Mouse (Mus musculus): ENCODE data around the gene Cyfip2.

Gene Cyfip2

DNA sequence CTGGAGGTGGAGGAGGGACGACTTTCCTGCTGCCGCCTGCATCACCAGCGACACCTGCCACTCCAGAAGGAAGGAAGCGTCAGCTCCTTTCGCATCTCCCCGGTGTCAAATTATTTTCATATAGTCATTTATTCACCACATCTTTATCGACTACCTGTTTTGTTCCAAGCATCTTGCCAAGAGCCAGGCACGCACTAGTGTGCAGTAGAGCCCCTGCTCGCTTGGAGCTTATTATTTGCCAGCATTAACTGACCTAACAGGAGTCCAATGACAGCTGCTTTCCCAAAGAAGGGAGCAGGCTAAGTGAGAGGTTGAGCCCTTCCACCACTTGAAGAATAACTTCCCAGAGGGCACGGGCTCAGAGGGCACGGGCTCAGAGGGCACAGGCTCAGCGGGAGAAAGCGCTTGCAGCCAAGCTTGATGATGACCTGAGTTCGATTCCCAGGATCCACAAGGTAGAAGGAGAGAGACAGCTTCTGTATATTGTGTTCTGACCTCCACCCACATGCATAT is at the start of gene Cyfip2:
TSS of gene Cyfip2 (minus strand) at position 337 of the 513 bp plus-strand sequence.
- DNase-seq (ENCODE audit: low spot score in 2 of 2), result no peak

DNA sequence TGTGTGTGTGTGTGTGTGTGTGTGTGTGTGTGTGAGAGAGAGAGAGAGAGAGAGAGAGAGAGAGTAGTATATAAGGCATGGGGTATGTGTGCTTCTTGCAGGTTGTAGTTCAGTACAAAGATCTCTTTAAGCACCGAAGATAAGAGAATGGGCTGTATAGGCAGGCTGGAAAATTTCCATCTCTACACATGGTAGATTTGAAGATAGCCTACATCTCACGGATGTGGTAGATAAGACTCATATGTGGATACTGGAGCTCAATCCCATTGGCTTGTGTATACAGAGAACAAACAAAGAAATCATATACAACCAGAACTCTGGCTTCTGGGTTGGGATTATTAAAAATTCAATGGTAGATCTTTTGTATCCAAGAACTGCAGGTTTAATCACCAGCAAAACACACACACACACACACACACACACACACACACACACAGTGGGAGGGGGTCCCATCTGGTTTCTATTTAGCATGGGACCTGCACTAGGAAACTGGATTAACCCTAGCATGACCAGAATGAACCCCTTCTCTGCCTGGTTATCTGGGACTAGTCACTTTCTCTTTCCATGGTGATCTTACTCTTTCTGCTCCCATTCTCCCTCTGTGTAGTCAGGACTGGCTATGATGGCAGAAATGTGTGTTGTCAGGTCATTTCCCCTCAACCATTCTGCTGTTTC is 48.5 kb upstream of the Cyfip2 start:
- no peak for DNase-seq (ENCODE audit: low spot score in 2 of 2)

DNA sequence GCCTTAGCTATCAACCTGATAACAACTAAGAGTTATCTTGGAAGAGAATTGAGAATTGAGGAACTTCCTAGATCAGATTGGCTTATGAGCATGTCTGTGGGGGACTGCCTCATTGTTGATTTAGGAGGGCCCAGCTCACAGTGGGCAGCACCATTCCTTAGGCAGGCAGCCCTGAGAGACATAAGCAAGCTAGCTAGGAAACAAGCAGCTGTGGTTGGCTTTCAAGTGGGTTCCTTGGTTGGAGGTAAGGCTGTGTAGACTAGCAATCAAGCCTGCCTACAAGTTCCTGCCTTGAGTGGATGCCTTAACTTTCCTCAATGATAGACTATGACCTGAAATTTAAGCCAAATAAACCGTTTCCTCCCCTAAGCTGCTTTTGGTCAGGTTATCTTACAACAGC is 45.7 kb upstream of the Cyfip2 start:
- no peak for DNase-seq (ENCODE audit: low spot score in 2 of 2)

GRCm38 (mm10) chr11:46349681-46350410 is 37.2 kb upstream of the Cyfip2 start:
- no peak for DNase-seq (ENCODE audit: low spot score in 2 of 2)

DNA sequence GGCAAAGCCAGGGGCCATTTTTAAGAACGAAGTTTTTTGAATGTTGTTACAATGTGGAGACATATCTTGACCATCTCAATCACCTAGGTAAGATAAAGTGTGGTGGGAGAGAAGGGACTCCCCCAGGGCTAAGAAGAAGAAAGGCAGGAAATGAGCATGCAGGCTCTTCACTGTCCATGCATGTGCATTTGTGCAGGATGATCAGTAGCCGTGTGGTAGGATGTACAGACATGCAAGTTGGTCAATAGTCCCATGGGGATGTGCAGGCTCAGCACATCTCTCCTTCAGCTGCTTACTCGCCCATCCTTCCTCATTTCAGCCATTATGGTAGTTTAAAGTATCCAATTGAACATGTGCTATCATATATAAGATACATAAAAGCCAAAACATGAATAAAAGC is 35.8 kb upstream of the Cyfip2 start:
- DNase-seq (ENCODE audit: low spot score in 2 of 2), result no peak

DNA sequence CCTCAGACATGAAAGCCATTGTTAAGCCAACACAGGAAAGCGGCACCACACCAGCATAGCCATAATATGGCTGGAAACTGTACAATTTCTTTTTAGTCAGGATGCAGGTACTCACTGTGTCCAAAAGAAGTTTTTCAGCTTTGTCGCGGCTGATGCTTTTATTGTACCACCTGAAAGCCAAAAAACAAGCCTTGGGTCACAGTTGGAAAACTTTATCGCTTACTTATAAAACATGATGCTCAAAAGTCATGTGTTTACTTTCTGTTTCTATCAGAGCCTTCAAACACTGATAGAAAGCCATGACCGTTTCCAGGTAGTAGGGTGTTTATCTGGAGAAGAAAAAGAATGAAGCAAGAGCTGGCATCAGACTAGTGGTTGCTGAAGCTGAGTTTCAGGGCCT is 35.1 kb upstream of the Cyfip2 start:
- DNase-seq (ENCODE audit: low spot score in 2 of 2), result no peak

- DNase-seq (ENCODE audit: low spot score in 2 of 2), result peak in 1 of 2 experiments; percentile 44
These were observed 31.4 kb upstream of the Cyfip2 start for GRCm38 (mm10) chr11:46343886-46344546.

DNA sequence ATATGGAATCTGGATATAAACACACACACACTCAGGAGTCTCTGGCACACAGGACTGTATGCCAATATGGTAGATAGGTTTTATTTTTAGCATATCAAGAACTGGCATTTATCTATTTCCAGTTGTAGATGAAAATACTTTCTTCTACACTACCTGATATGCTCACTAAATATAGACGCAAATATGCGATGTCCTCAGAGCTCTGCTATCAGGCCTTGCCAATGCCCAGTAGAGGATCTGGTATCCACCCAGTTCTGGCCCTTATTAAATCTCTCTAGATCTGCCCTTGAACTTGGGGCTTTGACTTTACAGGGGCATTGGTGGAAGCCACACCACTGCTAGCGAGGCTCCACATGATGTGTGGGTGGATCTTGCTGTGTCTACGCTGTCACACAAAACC is 29.3 kb upstream of the Cyfip2 start:
- DNase-seq (ENCODE audit: low spot score in 2 of 2), result no peak

GRCm38 (mm10) chr11:46336020-46336419 is 23.4 kb upstream of the Cyfip2 start:
- no peak for DNase-seq (ENCODE audit: low spot score in 2 of 2)

- no peak for DNase-seq (ENCODE audit: low spot score in 2 of 2)
These were observed 19.6 kb upstream of the Cyfip2 start for GRCm38 (mm10) chr11:46332217-46332616.

DNA sequence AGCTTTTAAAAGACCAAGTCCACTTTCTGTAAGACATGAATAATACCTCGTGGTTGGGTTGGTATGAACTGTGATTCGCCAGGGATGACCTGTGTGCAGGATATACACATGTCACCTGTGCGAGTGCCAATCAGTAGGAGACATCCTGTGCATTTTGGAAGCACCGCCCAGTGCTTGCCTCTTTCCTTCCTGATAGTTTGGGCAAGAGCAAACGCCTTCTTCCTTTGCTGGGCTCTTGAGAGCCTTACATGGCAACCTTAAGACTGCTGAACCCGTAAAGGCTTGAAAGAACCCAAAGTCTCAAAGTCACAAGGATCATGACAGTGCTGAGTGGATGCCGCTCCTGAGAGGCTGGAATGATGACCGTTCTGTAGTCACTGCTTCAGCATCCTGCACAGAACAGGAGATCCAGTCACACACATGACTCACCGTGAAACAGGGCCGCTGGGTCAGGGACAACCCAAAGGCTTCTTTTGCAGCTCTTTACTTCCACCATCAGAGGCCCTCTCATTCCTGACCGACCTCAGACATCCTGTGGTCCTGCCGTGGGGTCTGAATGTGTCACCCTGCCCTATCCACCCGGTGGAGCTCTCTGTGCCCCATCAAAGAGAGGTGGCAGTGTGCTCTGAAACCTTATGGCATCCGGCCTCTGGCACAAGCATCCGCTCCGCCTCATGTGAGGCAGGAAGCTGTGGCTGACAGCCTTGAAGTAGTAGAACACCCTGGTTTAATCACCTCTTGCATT is 13.8 kb upstream of the Cyfip2 start:
- DNase-seq (ENCODE audit: low spot score in 2 of 2), result peak; percentile 28 to 60

- no peak for DNase-seq (ENCODE audit: low spot score in 2 of 2)
These were observed 8.9 kb upstream of the Cyfip2 start for GRCm38 (mm10) chr11:46321559-46321958.

DNA sequence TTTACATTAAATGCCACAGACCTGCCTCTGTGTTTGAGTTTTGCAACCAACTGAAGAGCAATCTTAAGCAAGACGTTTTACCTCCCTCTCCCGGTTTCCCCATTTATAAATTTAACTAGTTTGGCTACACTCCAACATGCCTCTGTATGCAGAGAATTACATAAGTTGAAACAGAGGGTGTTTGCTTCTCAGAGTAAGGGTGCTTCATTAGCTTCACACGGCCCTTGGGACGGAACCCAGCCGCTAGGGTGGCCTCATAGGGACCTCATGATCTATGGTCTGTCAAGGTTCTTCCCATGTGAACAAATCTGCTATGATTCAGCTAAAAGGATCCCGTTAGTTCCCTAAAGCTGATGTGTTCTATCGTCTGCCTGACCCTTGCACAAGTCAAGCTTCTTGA is 1.9 kb upstream of the Cyfip2 start:
- no peak for DNase-seq (ENCODE audit: low spot score in 2 of 2)

DNA sequence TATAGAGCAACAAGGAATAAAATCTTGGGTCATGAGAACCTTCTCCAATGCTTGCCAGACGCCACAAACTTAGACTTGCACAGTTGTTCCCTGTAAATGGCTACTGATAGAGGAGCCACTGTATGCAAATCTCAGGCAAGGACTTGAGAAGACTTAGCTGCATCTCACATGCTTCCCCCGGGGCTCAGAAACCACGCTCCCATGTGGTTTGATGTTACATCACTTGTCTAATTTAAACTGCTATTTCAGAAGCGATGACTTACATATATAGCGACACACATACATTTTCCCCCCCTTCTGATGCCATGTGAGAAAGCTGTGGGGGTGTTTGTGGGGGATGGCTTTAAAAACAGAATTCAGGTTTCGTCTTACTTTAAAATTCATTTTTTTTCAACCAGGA is 1.2 kb upstream of the Cyfip2 start:
- peak in 1 of 2 experiments; percentile 52 for DNase-seq (ENCODE audit: low spot score in 2 of 2)

DNA sequence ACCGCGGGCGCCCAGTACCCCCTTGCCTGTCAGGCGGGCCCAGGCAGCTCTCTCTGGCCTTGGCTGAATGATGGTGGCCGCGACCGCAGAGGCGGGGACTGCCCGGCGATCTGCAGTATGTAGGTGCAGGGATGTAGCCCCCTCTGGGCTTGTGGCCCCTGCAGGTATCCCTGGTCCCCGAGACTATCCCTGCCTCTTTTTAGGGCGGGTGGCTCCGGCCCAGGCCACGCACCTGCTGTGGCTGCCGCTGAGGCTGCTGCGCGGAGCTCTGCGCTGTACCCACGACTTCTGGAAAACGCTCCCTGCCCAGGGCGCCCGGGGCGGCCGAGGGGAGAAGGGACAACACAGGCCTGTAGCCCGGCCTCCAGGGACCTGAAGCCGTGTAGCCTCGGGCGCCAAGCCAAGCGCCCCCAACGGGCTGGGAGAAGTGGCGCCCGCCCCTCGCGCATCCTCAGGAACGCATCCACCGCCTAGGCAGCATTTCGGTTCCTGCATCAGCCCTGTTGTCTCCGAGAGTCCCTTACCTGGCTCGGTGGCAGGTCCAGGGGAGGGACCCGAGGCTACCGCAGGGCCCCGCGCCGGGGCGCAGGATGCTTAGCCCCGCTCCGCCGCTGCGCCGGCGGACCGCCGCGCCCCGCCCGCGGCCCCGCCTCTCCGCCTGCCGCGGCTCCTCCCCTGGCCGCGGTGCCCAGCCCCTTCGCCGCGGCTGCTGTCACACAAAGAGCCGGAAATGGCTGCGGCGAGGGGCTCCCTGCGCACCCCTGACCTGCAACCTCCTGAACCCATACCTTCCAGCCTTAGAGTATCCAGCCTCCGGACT is 746 bp downstream of the Cyfip2 start:
- DNase-seq (ENCODE audit: low spot score in 2 of 2), result peak; percentile 64 to 75

- peak in 1 of 2 experiments; percentile 63 for DNase-seq (ENCODE audit: low spot score in 2 of 2)
These were observed 1.4 kb downstream of the Cyfip2 start for GRCm38 (mm10) chr11:46311181-46311702.

DNA sequence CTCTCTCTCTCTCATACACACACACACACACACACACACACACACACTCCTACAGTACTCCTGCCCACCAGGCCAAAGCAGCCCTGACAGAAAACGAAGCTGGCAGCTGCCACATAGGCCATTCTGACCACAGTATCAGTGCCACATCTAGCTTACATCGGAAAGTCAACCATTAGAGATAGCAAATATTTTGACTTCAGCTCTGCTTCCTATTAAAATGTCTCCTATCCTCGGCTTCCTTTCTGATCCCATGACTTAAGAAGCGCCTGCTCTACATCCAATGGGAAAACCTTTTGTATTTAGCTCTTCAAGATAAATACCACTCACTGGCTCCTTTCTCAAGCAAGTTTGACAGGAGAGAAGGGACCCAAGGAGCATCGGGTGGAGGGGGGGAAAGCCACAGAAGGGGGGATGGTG is 2.0 kb downstream of the Cyfip2 start:
- no peak for DNase-seq (ENCODE audit: low spot score in 2 of 2)

GRCm38 (mm10) chr11:46309808-46310555 is 2.7 kb downstream of the Cyfip2 start:
- DNase-seq (ENCODE audit: low spot score in 2 of 2), result peak in 1 of 2 experiments; percentile 41

- DNase-seq (ENCODE audit: low spot score in 2 of 2), result peak in 1 of 2 experiments; percentile 70
These were observed 3.4 kb downstream of the Cyfip2 start for GRCm38 (mm10) chr11:46309111-46309741.

Data from spleen, postnatal 10 days (tissue).